Comparison of ENCODE assay signal across 22 mouse cellular contexts in genomic region chr12:51494641-51495040, GRCm38 (mm10).
DNase-seq lines count a peak whose midpoint lies in the region; ATAC-seq and TF ChIP-seq lines count a peak whose summit lies in the region.
"Had no signal": no experiment of that assay in that cellular context is flagged by ENCODE, and none has a peak within 500 bp of the region (broad histone marks: within the 10 kb centered on the region; RNA-seq: fewer than 3 reads in every experiment).

No protein-coding gene starts in this region.

- no peak overlapping the region for H3K4me2 ChIP-seq in limb, embryonic 12.5 days
- no peak overlapping the region for H3K4me2 ChIP-seq in neural tube, embryonic 15.5 days
- H3K4me2 ChIP-seq: liver, embryonic 12.5 days had no signal

- 92% methylated on average over 20 of the region's 20 CpGs for WGBS in limb, embryonic 12.5 days
- 95% methylated on average over 20 of the region's 20 CpGs for WGBS in limb, embryonic 10.5 days
- WGBS in neural tube, embryonic 15.5 days = 88% methylated on average over 20 of the region's 20 CpGs

- TF ChIP-seq CTCF in cortical plate, adult 2 months (IDR thresholded peaks at IDR 0.05; ENCODE audit: extremely low read depth, insufficient read depth, low read length) = no peak

- no peak for TF ChIP-seq POLR2A in cortical plate, adult 2 months (IDR thresholded peaks at IDR 0.05; ENCODE audit: extremely low read depth, insufficient read depth, low read length)

- intact Hi-C loops in left cerebral cortex, postnatal 14 days (cut with DNase I) = no loop called here

- DNase-seq in limb, embryonic 10.5 days (ENCODE audit: low spot score) = no peak
- peak; percentile 45 to 46 for DNase-seq in left cerebral cortex, postnatal 14 days (ENCODE audit: low spot score in 2 of 2)
- peak; percentile 45 for DNase-seq in right cerebral cortex, postnatal 25 days
- no peak for DNase-seq in gastrocnemius, adult 18-20 months (ENCODE audit: low spot score)
- DNase-seq in adrenal gland, adult 8-10 months = no peak
- DNase-seq: adrenal gland, postnatal 10 days; cerebellum, postnatal 10 days; embryo, embryonic 11 days; forebrain, postnatal 0 days; gastrocnemius, postnatal 25 days; heart, postnatal 10 days; kidney, adult 2 months; kidney, postnatal 10 days; lung, adult 2 months; lung, postnatal 36 days; thymus, postnatal 25 days had no signal

- H3K4me1 ChIP-seq in limb, embryonic 12.5 days (replicated peaks) = no peaks in the 10 kb centered on the region
- H3K4me1 ChIP-seq in limb, embryonic 10.5 days = no peaks in the 10 kb centered on the region
- H3K4me1 ChIP-seq in cortical plate, adult 2 months (ENCODE audit: control insufficient read depth, insufficient read depth, low read length) = peaks cover 3% of the 10 kb centered on the region
- no peaks in the 10 kb centered on the region for H3K4me1 ChIP-seq in neural tube, embryonic 15.5 days
- H3K4me1 ChIP-seq: liver, embryonic 12.5 days had no signal

- H3K27me3 ChIP-seq in limb, embryonic 12.5 days = no peaks in the 10 kb centered on the region
- no peaks in the 10 kb centered on the region for H3K27me3 ChIP-seq in limb, embryonic 10.5 days (ENCODE audit: low read depth, poor library complexity, severe bottlenecking)
- no peaks in the 10 kb centered on the region for H3K27me3 ChIP-seq in neural tube, embryonic 15.5 days (replicated peaks)
- H3K27me3 ChIP-seq: CH12.LX; liver, embryonic 12.5 days had no signal

- peak overlapping the region; percentile 26; the same call in 1 of the 2 replicates for H3K27ac ChIP-seq in limb, embryonic 12.5 days
- H3K27ac ChIP-seq in limb, embryonic 10.5 days = no peak overlapping the region
- H3K27ac ChIP-seq in cortical plate, adult 2 months (ENCODE audit: insufficient read depth, low read length) = 0 out of 2 replicates have a peak overlapping the region, but pooled peaks have one; percentile 3
- H3K27ac ChIP-seq in neural tube, embryonic 15.5 days (replicated peaks) = no peak overlapping the region
- H3K27ac ChIP-seq: liver, embryonic 12.5 days had no signal

- no peak overlapping the region for H3K9ac ChIP-seq in limb, embryonic 12.5 days (replicated peaks)
- H3K9ac ChIP-seq in neural tube, embryonic 15.5 days (replicated peaks) = no peak overlapping the region
- H3K9ac ChIP-seq: forebrain, postnatal 0 days; liver, embryonic 12.5 days had no signal

- no peak overlapping the region for H3K4me3 ChIP-seq in limb, embryonic 12.5 days (replicated peaks)
- no peak overlapping the region for H3K4me3 ChIP-seq in limb, embryonic 10.5 days
- H3K4me3 ChIP-seq in cortical plate, adult 2 months (ENCODE audit: insufficient read depth, low read length) = 0 out of 2 replicates have a peak overlapping the region, but pooled peaks have one; percentile 3
- no peak overlapping the region for H3K4me3 ChIP-seq in neural tube, embryonic 15.5 days (replicated peaks)
- H3K4me3 ChIP-seq: liver, embryonic 12.5 days had no signal

- ATAC-seq in limb, embryonic 12.5 days (ENCODE audit: insufficient number of reproducible peaks, insufficient read depth, low FRiP score, low TSS enrichment, low read depth) = no peak
- no peak for ATAC-seq in neural tube, embryonic 15.5 days (ENCODE audit: low FRiP score)
- ATAC-seq: forebrain, postnatal 0 days; liver, embryonic 12.5 days; midbrain, embryonic 16.5 days had no signal

- H3K36me3 ChIP-seq in limb, embryonic 12.5 days = no peaks in the 10 kb centered on the region
- no peaks in the 10 kb centered on the region for H3K36me3 ChIP-seq in limb, embryonic 10.5 days
- H3K36me3 ChIP-seq in neural tube, embryonic 15.5 days = no peaks in the 10 kb centered on the region
- H3K36me3 ChIP-seq: liver, embryonic 12.5 days had no signal

- no peaks in the 10 kb centered on the region for H3K9me3 ChIP-seq in limb, embryonic 12.5 days
- no peaks in the 10 kb centered on the region for H3K9me3 ChIP-seq in limb, embryonic 10.5 days (replicated peaks)
- H3K9me3 ChIP-seq in neural tube, embryonic 15.5 days (replicated peaks) = no peaks in the 10 kb centered on the region
- H3K9me3 ChIP-seq: liver, embryonic 12.5 days had no signal

Comparison
In these comparisons a context has a peak if more than half of its experiments do, and no peak if none do; other contexts are left out.
1. H3K27ac ChIP-seq: peak in limb, embryonic 12.5 days (single experiment) and cortical plate, adult 2 months (single experiment); none in limb, embryonic 10.5 days (single experiment) and neural tube, embryonic 15.5 days (single experiment).
2. DNase-seq: peak in left cerebral cortex, postnatal 14 days (2 of 2) and right cerebral cortex, postnatal 25 days (single experiment); none in limb, embryonic 10.5 days (single experiment), gastrocnemius, adult 18-20 months (single experiment) and adrenal gland, adult 8-10 months (single experiment).